Mouse (Mus musculus) T-helper 2 cell (primary cell): ENCODE measurements at regions not wholly inside any gene's neighbourhood (a gene's known extent, or its start where the extent isn't known, plus 50 kb on each side); places are given as distances from the start of the nearest gene placed in this dataset.

Experiments used
- in situ Hi-C: fragments of 300-600 bp; cut with MboI, MseI; formaldehyde crosslinking; loops from one replicate; pipeline ENCODE4 v1.15.1; 2025; ENCODE audit warnings: high pct_unique_total_duplicates

GRCm38 (mm10) chr9:101458306-101458946 lies 206.8 kb upstream of the Ppp2r3a start:
- in situ Hi-C loops, result no loop called here

GRCm38 (mm10) chr9:101446316-101446715 lies 194.7 kb upstream of the Ppp2r3a start:
- in situ Hi-C loops, result no loop called here

GRCm38 (mm10) chr9:101445764-101446163 lies 194.2 kb upstream of the Ppp2r3a start:
- in situ Hi-C loops, result no loop called here

- in situ Hi-C loops, result no loop called here
These were observed 193.7 kb upstream of the Ppp2r3a start for GRCm38 (mm10) chr9:101445293-101445692.

GRCm38 (mm10) chr9:101439856-101440255 lies 188.3 kb upstream of the Ppp2r3a start:
- in situ Hi-C loops, result no loop called here

GRCm38 (mm10) chr9:101438564-101439180 lies 187.1 kb upstream of the Ppp2r3a start:
- in situ Hi-C loops, result no loop called here

- in situ Hi-C loops, result no loop called here
These were observed 173.5 kb upstream of the Ppp2r3a start for GRCm38 (mm10) chr9:101424974-101425670.

- in situ Hi-C loops, result no loop called here
These were observed 171.4 kb upstream of the Ppp2r3a start for GRCm38 (mm10) chr9:101423041-101423440.

- in situ Hi-C loops, result no loop called here
These were observed 170.4 kb upstream of the Ppp2r3a start for GRCm38 (mm10) chr9:101422006-101422405.

GRCm38 (mm10) chr9:101421136-101421535 lies 169.5 kb upstream of the Ppp2r3a start:
- in situ Hi-C loops, result no loop called here

GRCm38 (mm10) chr9:101420181-101420580 lies 168.6 kb upstream of the Ppp2r3a start:
- in situ Hi-C loops, result no loop called here

- in situ Hi-C loops, result no loop called here
These were observed 166.1 kb upstream of the Ppp2r3a start for GRCm38 (mm10) chr9:101417660-101418059.

- in situ Hi-C loops, result no loop called here
These were observed 164.7 kb upstream of the Ppp2r3a start for GRCm38 (mm10) chr9:101416321-101416720.

- in situ Hi-C loops, result no loop called here
These were observed 161.6 kb upstream of the Ppp2r3a start for GRCm38 (mm10) chr9:101413071-101413633.

- in situ Hi-C loops, result no loop called here
These were observed 160.4 kb upstream of the Ppp2r3a start for GRCm38 (mm10) chr9:101411951-101412350.

GRCm38 (mm10) chr9:101411532-101411880 lies 159.9 kb upstream of the Ppp2r3a start:
- in situ Hi-C loops, result no loop called here

GRCm38 (mm10) chr9:101410783-101411531 lies 159.4 kb upstream of the Ppp2r3a start:
- in situ Hi-C loops, result no loop called here

GRCm38 (mm10) chr9:101410348-101410747 lies 158.8 kb upstream of the Ppp2r3a start:
- in situ Hi-C loops, result no loop called here

GRCm38 (mm10) chr9:101408116-101408515 lies 156.5 kb upstream of the Ppp2r3a start:
- in situ Hi-C loops, result no loop called here

GRCm38 (mm10) chr9:101407141-101407540 lies 155.5 kb upstream of the Ppp2r3a start:
- in situ Hi-C loops, result no loop called here

GRCm38 (mm10) chr9:101404441-101405081 lies 153.0 kb upstream of the Ppp2r3a start:
- in situ Hi-C loops, result no loop called here
